Mouse (Mus musculus) MEL-GATA-1-ER (cell line): ENCODE data around the gene Kbtbd12.

Experiments used
- DNase-seq: peaks from one replicate; pipeline ENCODE4 v3.0.0-alpha.2; 2012; ENCODE audit warnings: low read depth; ENCODE audit errors: extremely low read depth

Gene Kbtbd12

GRCm38 (mm10) chr6:88549916-88550315 lies 87.8 kb downstream of the Kbtbd12 start:
- DNase-seq, result no peak

GRCm38 (mm10) chr6:88549137-88549814 lies 88.5 kb downstream of the Kbtbd12 start:
- DNase-seq, result peak; percentile 36

DNA sequence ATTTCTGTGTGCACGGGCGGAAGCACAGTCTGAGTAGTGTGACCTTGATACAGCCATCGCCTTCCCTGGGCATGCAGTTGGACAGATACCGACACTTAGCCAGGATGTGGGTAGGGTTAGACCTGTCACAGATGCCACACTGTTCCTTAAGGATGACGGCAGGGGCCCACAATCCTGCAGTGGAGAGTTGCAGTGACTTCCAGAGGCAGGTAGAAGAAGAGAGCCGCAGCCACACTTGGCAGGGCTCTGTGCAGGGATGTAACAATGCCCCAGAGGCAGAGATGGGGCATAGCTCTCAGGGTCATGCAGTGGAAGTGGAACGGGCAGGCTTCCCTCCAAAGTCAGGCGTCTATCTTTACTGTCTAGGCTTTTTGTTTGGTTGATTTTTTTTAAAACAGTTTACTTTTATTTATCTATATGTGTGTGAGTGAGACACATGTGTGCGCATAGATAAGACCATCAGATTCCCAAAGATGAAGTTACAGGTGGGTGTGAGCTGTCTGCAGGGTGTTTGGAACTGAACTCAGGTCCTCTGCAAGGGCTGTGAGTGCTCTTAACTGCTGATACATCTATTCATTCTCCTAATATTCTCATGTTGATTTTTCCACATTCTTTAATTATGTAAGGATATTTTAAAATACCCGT lies 89.2 kb downstream of the Kbtbd12 start:
- DNase-seq, result no peak

DNA sequence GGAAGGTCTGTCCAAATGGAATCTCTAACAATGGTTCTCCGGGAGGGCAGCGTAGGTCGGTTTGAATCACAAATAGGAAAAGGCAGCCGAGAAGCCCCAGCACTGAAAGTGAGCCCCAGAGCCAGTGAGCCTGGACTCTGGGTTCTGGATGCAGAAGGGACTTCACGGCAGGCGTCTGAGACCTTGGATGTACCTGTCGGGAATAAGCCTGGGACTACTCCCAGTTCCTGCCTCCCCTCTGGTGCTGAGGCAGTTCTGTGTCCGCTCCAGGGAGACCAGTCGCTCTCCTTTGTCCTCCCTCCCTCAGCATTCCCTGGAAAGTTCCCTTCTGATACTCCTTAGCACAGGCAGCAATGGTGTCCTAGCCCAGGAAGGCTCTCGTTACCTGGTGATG lies 92.4 kb downstream of the Kbtbd12 start:
- no peak for DNase-seq

GRCm38 (mm10) chr6:88544644-88545396 lies 92.9 kb downstream of the Kbtbd12 start:
- peak; percentile 88 for DNase-seq

DNA sequence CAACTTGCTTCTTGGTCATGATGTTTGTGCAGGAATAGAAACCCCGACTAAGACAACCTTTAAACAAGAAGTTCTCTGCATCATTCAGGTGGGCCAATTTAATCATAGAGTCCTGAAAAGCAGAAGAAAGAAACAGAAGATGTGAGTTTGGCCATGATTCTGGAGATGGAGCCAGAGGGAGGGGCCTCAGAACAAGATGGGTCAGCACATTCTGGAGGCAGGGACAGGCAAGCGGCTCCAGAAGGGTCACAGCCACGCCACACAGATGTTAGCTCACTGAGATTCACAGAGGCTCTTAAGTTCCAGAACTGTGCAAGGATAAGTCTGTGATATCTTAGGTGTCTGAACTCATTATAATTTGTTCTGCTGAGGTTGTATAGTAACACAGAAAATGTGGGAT lies 93.5 kb downstream of the Kbtbd12 start:
- DNase-seq, result no peak

DNA sequence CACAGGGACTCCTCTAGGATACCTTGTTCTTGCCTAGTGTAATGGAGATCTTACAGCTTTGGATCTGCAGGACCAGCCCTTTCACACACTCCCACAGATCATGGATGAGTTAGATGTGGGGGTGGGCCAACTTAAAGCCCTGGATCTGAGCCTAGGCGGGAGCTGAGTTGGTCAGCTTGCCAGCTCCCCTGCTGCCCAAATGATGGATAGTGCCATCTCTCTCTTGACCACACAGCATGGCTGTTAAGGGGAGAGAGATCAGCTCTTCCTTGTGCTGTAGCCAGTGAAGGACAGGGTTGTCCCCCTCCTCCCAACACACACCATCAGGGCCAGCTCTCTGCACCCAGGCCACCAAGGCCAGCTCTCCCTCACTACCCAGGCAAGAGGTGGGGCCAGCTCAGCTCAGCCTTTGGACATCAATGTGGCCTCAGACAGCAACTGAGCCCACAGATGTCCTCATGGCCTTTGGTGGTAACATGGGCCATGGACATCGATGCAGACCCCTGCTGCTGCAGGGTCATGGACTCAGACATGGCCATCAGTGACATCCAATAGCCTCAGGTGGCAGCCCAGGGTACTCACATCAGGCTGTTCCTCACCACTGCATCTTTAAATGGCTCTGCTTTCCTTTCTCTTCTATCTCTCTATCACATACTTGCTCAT lies 97.5 kb downstream of the Kbtbd12 start:
- no peak for DNase-seq

- no peak for DNase-seq
Measured at GRCm38 (mm10) chr6:88530306-88530705, 107.4 kb downstream of the Kbtbd12 start.

GRCm38 (mm10) chr6:88524056-88524455 lies 113.7 kb downstream of the Kbtbd12 start:
- DNase-seq, result no peak

- no peak for DNase-seq
Measured at GRCm38 (mm10) chr6:88523451-88523850, 114.3 kb downstream of the Kbtbd12 start.

- DNase-seq, result no peak
Measured at GRCm38 (mm10) chr6:88523043-88523442, 114.7 kb downstream of the Kbtbd12 start.

- DNase-seq, result peak; percentile 55
Measured at GRCm38 (mm10) chr6:88522606-88523005, 115.1 kb downstream of the Kbtbd12 start.

GRCm38 (mm10) chr6:88521821-88522220 lies 115.9 kb downstream of the Kbtbd12 start:
- no peak for DNase-seq

- peak; percentile 91 for DNase-seq
Measured at GRCm38 (mm10) chr6:88518404-88519263, 119.1 kb downstream of the Kbtbd12 start, which contains the start of gene Sec61a1. Gene Sec61a1, minus strand, starts transcription at chr6:88518905.

- no peak for DNase-seq
Measured at GRCm38 (mm10) chr6:88517701-88518403, 119.9 kb downstream of the Kbtbd12 start.

- no peak for DNase-seq
Measured at GRCm38 (mm10) chr6:88516667-88517066, 121.1 kb downstream of the Kbtbd12 start.

GRCm38 (mm10) chr6:88515971-88516370 lies 121.8 kb downstream of the Kbtbd12 start:
- no peak for DNase-seq

DNA sequence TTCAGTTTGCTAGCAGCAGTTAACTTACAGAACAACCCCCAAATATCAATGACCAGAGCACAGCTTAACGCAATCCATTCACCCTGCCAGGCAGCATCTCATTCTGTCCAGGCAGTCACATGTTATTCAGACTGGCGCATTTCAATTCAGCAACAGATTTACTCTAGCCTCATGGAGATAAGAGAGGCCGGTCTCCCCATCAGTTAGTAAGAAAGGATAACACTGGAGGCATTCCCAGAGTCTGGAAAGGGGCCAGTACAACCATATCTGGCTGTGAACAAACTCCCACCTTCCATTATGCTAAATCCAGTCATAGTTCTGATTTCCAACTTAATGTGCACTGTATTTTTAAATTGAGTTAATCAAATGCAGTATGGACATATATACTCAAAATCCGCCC lies 123.2 kb downstream of the Kbtbd12 start:
- DNase-seq, result no peak

GRCm38 (mm10) chr6:88513984-88514383 lies 123.8 kb downstream of the Kbtbd12 start:
- DNase-seq, result no peak

- no peak for DNase-seq
Measured at GRCm38 (mm10) chr6:88503044-88503443, 134.7 kb downstream of the Kbtbd12 start.
